Mouse (Mus musculus): ENCODE results near the gene Gm42906.

DNA sequence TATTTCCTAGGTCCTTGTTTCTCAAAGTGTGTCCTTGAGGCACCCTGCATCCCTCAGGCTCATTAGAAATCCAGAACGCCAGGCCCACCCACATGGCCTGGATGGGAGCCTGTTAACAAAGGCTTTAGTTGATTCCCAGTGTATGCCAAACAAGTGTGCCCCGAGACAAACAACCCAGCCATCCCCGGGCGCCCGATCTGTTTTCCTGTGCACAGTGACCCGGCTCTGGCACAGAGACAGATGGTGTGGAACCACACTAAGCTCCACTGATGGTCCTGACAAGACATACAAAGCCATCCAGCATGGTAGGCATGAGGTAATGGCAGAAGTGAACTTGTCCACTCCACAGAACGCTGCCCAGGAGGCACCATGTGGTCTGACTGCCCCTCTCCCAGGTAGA lies 390.1 kb downstream of the Gm42906 start:
- TF ChIP-seq POLR2A (IDR thresholded peaks at IDR 0.05; ENCODE audit: extremely low read depth, insufficient read depth, low read length) = no peak
- TF ChIP-seq CTCF (IDR thresholded peaks at IDR 0.05; ENCODE audit: extremely low read depth, insufficient read depth, low read length) = no peak
